Mouse (Mus musculus): ENCODE results near the gene Olfr1475.
"Not testable (repeated sequence)": the region's sequence is repeated elsewhere in the genome, so short reads cannot be mapped to it uniquely, and the experiment has no call there.

Olfr1475 gene

DNA sequence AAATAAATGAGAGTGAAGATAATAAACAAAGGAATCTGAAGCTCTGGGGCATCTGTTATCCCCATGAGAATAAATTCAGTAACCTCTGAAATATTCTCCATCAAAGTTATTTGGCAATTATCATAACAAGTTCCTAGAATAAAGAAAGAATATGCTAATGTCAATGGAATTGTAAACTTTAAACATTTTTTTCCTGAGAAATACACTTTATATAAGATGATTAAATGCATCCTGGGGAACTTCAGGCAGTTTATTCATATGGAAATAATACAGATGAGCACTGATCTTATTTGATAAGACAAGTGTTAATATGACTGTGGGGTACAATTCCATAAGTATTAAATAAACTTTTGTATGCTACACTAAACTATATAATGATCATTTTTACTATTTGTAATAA lies at the start of gene Olfr1475:
Olfr1475 (minus strand) TSS at position 101 of the 400 bp plus-strand sequence.
- no peak for DNase-seq

- DNase-seq, result no peak
These were observed 47.6 kb upstream of the Olfr1475 start, which contains the start of gene Olfr1480 for GRCm38 (mm10) chr19:13527613-13528012. Gene Olfr1480 (plus strand): TSS chr19:13527913.

GRCm38 (mm10) chr19:13500246-13500645 lies 20.2 kb upstream of the Olfr1475 start, which contains the start of gene Olfr1477:
Gene Olfr1477 (plus strand): TSS chr19:13500546.
- DNase-seq, result no peak

- not testable (repeated sequence) for DNase-seq
These were observed 10.7 kb downstream of the Olfr1475 start, which contains the start of gene Olfr1474 for GRCm38 (mm10) chr19:13469265-13469664. Gene Olfr1474 (plus strand): TSS chr19:13469565.

DNA sequence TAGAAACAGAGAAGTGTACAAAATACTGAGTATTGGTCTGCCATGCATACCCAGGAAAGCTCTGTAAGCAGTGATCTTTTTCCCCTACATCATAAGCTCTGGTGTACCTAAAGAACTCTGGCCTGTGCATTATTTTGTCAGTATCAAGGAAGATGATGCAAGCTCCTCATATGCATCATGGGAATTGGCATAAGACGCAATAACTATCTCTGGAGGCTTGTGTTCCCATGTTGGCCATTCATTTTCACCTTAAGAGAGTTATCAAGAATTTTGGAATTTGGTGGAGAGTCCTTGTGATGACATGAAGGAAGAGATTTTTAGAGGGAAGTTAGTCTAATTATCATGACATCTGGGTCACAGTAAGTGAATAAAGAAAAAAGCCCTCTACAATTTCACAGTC lies 24.0 kb downstream of the Olfr1475 start, which contains the start of gene Olfr1472:
Olfr1472 (minus strand) TSS at position 101 of the 400 bp plus-strand sequence.
- DNase-seq, result no peak

DNA sequence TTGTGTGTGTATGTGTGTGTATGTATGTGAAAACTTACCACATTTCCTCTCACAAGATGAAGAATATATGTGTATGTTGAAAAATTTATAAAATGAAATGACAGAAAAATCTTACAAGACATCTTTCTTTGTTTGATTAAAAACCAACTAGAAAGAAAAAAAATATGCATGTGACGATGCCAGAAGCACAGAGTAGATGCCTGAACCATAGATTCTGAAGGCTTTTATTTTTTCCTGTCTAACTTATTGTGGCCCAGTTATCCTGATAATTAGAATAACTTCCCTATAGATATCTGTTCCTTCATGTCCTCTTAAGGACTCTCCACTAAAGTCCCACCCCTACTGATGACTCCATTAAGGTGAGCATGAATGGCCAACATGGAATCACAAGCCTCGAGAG lies 36.9 kb downstream of the Olfr1475 start, which contains the start of gene Olfr1471:
Olfr1471 (plus strand) TSS at position 301 of the 400 bp plus-strand sequence.
- DNase-seq, result not testable (repeated sequence)
